Mouse (Mus musculus): ENCODE results near the gene Mrtfb. TPM values are rescaled to one million over a fixed set of nuclear protein-coding genes. Genes with fewer than 3 reads are reported as not detected.

The Mrtfb gene
- polyA plus RNA-seq, 1 experiment from 2014 or later = 26.2 TPM

GRCm38 (mm10) chr16:13414972-13415371 is 158.7 kb downstream of the Mrtfb start:
- no peaks in the 10 kb centered on the region for H3K4me1 ChIP-seq (ENCODE audit: control insufficient read depth, insufficient read depth, low read length)
- no peaks in the 10 kb centered on the region for H3K9me3 ChIP-seq (replicated peaks; ENCODE audit: control insufficient read depth, low read length)
- no peak for DNase-seq (ENCODE audit: low spot score)
- no peak overlapping the region for H3K4me2 ChIP-seq (ENCODE audit: low read depth, low read length)
- 88% methylated on average over 4 of the region's 4 CpGs for WGBS
- ATAC-seq (replicated peaks; ENCODE audit: insufficient number of reproducible peaks, low FRiP score, low TSS enrichment, low read depth) = no peak
- no peak overlapping the region for H3K4me3 ChIP-seq (ENCODE audit: low read depth, low read length)
- no peaks in the 10 kb centered on the region for H3K27me3 ChIP-seq (ENCODE audit: control insufficient read depth, insufficient read depth, low read length)
- H3K36me3 ChIP-seq (replicated peaks; ENCODE audit: control insufficient read depth, insufficient read depth, low read depth, low read length) = peaks cover 5% of the 10 kb centered on the region
- H3K9ac ChIP-seq (replicated peaks; ENCODE audit: low read length) = no peak overlapping the region
- H3K27ac ChIP-seq (replicated peaks; ENCODE audit: low read depth, low read length) = no peak overlapping the region

- Histone ChIP-seq H3K9me3 (replicated peaks; ENCODE audit: control insufficient read depth, low read length) (no peaks in the 10 kb centered on the region), H3K27ac (replicated peaks; ENCODE audit: low read depth, low read length) (no peak overlapping the region), H3K4me3 (ENCODE audit: low read depth, low read length) (no peak overlapping the region), H3K27me3 (ENCODE audit: control insufficient read depth, insufficient read depth, low read length) (no peaks in the 10 kb centered on the region), H3K9ac (replicated peaks; ENCODE audit: low read length) (no peak overlapping the region), H3K4me1 (ENCODE audit: control insufficient read depth, insufficient read depth, low read length) (no peaks in the 10 kb centered on the region), H3K36me3 (replicated peaks; ENCODE audit: control insufficient read depth, insufficient read depth, low read depth, low read length) (peaks cover 5% of the 10 kb centered on the region), H3K4me2 (ENCODE audit: low read depth, low read length) (no peak overlapping the region)
- DNase-seq (ENCODE audit: low spot score) = no peak
- 94% methylated on average over 6 of the region's 6 CpGs for WGBS
- ATAC-seq (replicated peaks; ENCODE audit: insufficient number of reproducible peaks, low FRiP score, low TSS enrichment, low read depth) = no peak
Observed at GRCm38 (mm10) chr16:13415465-13415864, 159.2 kb downstream of the Mrtfb start.

- Histone ChIP-seq H3K36me3 (replicated peaks; ENCODE audit: control insufficient read depth, insufficient read depth, low read depth, low read length) (peaks cover under 1% of the 10 kb centered on the region), H3K27ac (replicated peaks; ENCODE audit: low read depth, low read length) (no peak overlapping the region)
Observed at GRCm38 (mm10) chr16:13416465-13416864, 160.2 kb downstream of the Mrtfb start.

GRCm38 (mm10) chr16:13417904-13418303 is 161.6 kb downstream of the Mrtfb start:
- Histone ChIP-seq H3K27me3 (ENCODE audit: control insufficient read depth, insufficient read depth, low read length) (no peaks in the 10 kb centered on the region), H3K4me3 (ENCODE audit: low read depth, low read length) (no peak overlapping the region), H3K9ac (replicated peaks; ENCODE audit: low read length) (no peak overlapping the region), H3K4me1 (ENCODE audit: control insufficient read depth, insufficient read depth, low read length) (no peaks in the 10 kb centered on the region), H3K4me2 (ENCODE audit: low read depth, low read length) (no peak overlapping the region), H3K27ac (replicated peaks; ENCODE audit: low read depth, low read length) (no peak overlapping the region), H3K36me3 (replicated peaks; ENCODE audit: control insufficient read depth, insufficient read depth, low read depth, low read length) (no peaks in the 10 kb centered on the region; the same call in 1 of the 2 replicates), H3K9me3 (replicated peaks; ENCODE audit: control insufficient read depth, low read length) (no peaks in the 10 kb centered on the region)
- DNase-seq (ENCODE audit: low spot score) = no peak
- WGBS = 86% methylated on average over 5 of the region's 5 CpGs
- no peak for ATAC-seq (replicated peaks; ENCODE audit: insufficient number of reproducible peaks, low FRiP score, low TSS enrichment, low read depth)

More at GRCm38 (mm10) chr16:13416465-13416864, 160.2 kb downstream of the Mrtfb start:
- H3K27me3 ChIP-seq (ENCODE audit: control insufficient read depth, insufficient read depth, low read length) = no peaks in the 10 kb centered on the region
- 79% methylated on average over 10 of the region's 10 CpGs for WGBS
- H3K9me3 ChIP-seq (replicated peaks; ENCODE audit: control insufficient read depth, low read length) = no peaks in the 10 kb centered on the region
- ATAC-seq (replicated peaks; ENCODE audit: insufficient number of reproducible peaks, low FRiP score, low TSS enrichment, low read depth) (no peak), DNase-seq (ENCODE audit: low spot score) (no peak)
- no peaks in the 10 kb centered on the region for H3K4me1 ChIP-seq (ENCODE audit: control insufficient read depth, insufficient read depth, low read length)
- no peak overlapping the region for H3K9ac ChIP-seq (replicated peaks; ENCODE audit: low read length)
- no peak overlapping the region for H3K4me3 ChIP-seq (ENCODE audit: low read depth, low read length)
- H3K4me2 ChIP-seq (ENCODE audit: low read depth, low read length) = no peak overlapping the region

GRCm38 (mm10) chr16:13419752-13420151 is 163.5 kb downstream of the Mrtfb start:
- Histone ChIP-seq H3K4me1 (ENCODE audit: control insufficient read depth, insufficient read depth, low read length) (no peaks in the 10 kb centered on the region), H3K9ac (replicated peaks; ENCODE audit: low read length) (no peak overlapping the region), H3K27me3 (ENCODE audit: control insufficient read depth, insufficient read depth, low read length) (no peaks in the 10 kb centered on the region), H3K4me3 (ENCODE audit: low read depth, low read length) (no peak overlapping the region), H3K36me3 (replicated peaks; ENCODE audit: control insufficient read depth, insufficient read depth, low read depth, low read length) (no peaks in the 10 kb centered on the region), H3K27ac (replicated peaks; ENCODE audit: low read depth, low read length) (no peak overlapping the region), H3K4me2 (ENCODE audit: low read depth, low read length) (no peak overlapping the region), H3K9me3 (replicated peaks; ENCODE audit: control insufficient read depth, low read length) (no peaks in the 10 kb centered on the region)
- 71% methylated on average over 2 of the region's 2 CpGs for WGBS
- ATAC-seq (replicated peaks; ENCODE audit: insufficient number of reproducible peaks, low FRiP score, low TSS enrichment, low read depth) (no peak), DNase-seq (ENCODE audit: low spot score) (no peak)

- Histone ChIP-seq H3K9me3 (replicated peaks; ENCODE audit: control insufficient read depth, low read length) (no peaks in the 10 kb centered on the region), H3K36me3 (replicated peaks; ENCODE audit: control insufficient read depth, insufficient read depth, low read depth, low read length) (no peaks in the 10 kb centered on the region), H3K4me1 (ENCODE audit: control insufficient read depth, insufficient read depth, low read length) (no peaks in the 10 kb centered on the region), H3K27ac (replicated peaks; ENCODE audit: low read depth, low read length) (no peak overlapping the region), H3K9ac (replicated peaks; ENCODE audit: low read length) (no peak overlapping the region), H3K4me2 (ENCODE audit: low read depth, low read length) (no peak overlapping the region), H3K27me3 (ENCODE audit: control insufficient read depth, insufficient read depth, low read length) (no peaks in the 10 kb centered on the region), H3K4me3 (ENCODE audit: low read depth, low read length) (no peak overlapping the region)
- WGBS = 90% methylated on average over 3 of the region's 3 CpGs
- DNase-seq (ENCODE audit: low spot score) = no peak
- ATAC-seq (replicated peaks; ENCODE audit: insufficient number of reproducible peaks, low FRiP score, low TSS enrichment, low read depth) = no peak
Observed at GRCm38 (mm10) chr16:13422522-13422921, 166.2 kb downstream of the Mrtfb start.

- DNase-seq (ENCODE audit: low spot score) = no peak
- Histone ChIP-seq H3K27ac (replicated peaks; ENCODE audit: low read depth, low read length) (no peak overlapping the region), H3K4me1 (ENCODE audit: control insufficient read depth, insufficient read depth, low read length) (no peaks in the 10 kb centered on the region), H3K4me2 (ENCODE audit: low read depth, low read length) (no peak overlapping the region), H3K27me3 (ENCODE audit: control insufficient read depth, insufficient read depth, low read length) (no peaks in the 10 kb centered on the region), H3K4me3 (ENCODE audit: low read depth, low read length) (no peak overlapping the region), H3K9ac (replicated peaks; ENCODE audit: low read length) (no peak overlapping the region), H3K9me3 (replicated peaks; ENCODE audit: control insufficient read depth, low read length) (no peaks in the 10 kb centered on the region), H3K36me3 (replicated peaks; ENCODE audit: control insufficient read depth, insufficient read depth, low read depth, low read length) (no peaks in the 10 kb centered on the region)
- WGBS = 87% methylated on average over 8 of the region's 8 CpGs
- no peak for ATAC-seq (replicated peaks; ENCODE audit: insufficient number of reproducible peaks, low FRiP score, low TSS enrichment, low read depth)
Observed at GRCm38 (mm10) chr16:13423587-13424355, 167.5 kb downstream of the Mrtfb start.

- no peak overlapping the region for H3K9ac ChIP-seq (replicated peaks; ENCODE audit: low read length)
- 92% methylated on average over 6 of the region's 6 CpGs for WGBS
- H3K27ac ChIP-seq (replicated peaks; ENCODE audit: low read depth, low read length) = no peak overlapping the region
- H3K4me3 ChIP-seq (ENCODE audit: low read depth, low read length) = no peak overlapping the region
- no peaks in the 10 kb centered on the region for H3K36me3 ChIP-seq (replicated peaks; ENCODE audit: control insufficient read depth, insufficient read depth, low read depth, low read length)
- no peaks in the 10 kb centered on the region for H3K27me3 ChIP-seq (ENCODE audit: control insufficient read depth, insufficient read depth, low read length)
- no peaks in the 10 kb centered on the region for H3K9me3 ChIP-seq (replicated peaks; ENCODE audit: control insufficient read depth, low read length)
- DNase-seq (ENCODE audit: low spot score) (no peak), ATAC-seq (replicated peaks; ENCODE audit: insufficient number of reproducible peaks, low FRiP score, low TSS enrichment, low read depth) (no peak)
- H3K4me2 ChIP-seq (ENCODE audit: low read depth, low read length) = no peak overlapping the region
- no peaks in the 10 kb centered on the region for H3K4me1 ChIP-seq (ENCODE audit: control insufficient read depth, insufficient read depth, low read length)
Observed at GRCm38 (mm10) chr16:13425804-13426203, 169.5 kb downstream of the Mrtfb start.
